Mouse (Mus musculus): Measurements from ENCODE around the gene Exosc10. TPM values are rescaled to one million over a fixed set of nuclear protein-coding genes. Genes with fewer than 3 reads are reported as not detected.

Exosc10 gene
- polyA plus RNA-seq, 1 experiment from 2014 or later, result 61.2 TPM

DNA sequence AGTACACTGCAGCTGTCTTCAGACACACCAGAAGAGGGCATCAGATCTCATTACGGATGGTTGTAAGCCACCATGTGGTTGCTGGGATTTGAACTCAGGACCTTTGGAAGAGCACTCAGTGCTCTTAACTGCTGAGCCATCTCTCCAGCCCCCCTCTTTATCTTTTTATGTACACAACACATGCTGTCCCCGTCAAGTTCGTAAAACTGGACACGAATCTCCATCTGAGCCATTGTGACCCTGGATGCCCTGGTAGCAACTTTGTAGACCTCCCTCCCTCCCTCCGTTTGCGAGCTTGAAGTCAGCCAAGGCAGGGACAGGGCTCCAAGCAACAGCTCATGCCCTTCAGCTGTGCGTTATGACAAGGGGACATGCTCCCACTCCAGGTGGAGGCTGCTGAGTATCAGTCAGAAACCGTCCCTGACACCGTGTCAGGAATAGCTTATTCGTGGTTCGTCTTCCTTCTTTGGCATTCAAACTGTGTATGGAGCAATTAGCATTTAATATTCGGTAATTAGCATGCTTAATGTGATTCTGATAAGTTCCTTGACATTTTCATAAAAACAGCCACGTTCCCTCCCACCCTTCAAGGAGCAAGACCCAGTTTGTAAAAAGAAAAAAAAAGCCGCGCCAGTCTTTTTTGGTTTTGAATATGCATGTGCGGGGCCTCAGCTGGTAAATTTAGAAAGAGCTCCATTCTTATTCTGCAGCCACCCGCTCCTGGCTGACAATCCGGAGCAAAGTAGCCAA lies 32.4 kb downstream of the Exosc10 start:
- Histone ChIP-seq H3K4me2 (ENCODE audit: low read length) (peak overlapping the region; percentile 95), H3K27me3 (ENCODE audit: control insufficient read depth, insufficient read depth, low read length) (no peaks in the 10 kb centered on the region), H3K36me3 (ENCODE audit: control insufficient read depth, insufficient read depth, low read length) (peaks cover 30% of the 10 kb centered on the region), H3K9ac (ENCODE audit: low read length) (peak overlapping the region; percentile 70), H3K4me1 (ENCODE audit: control insufficient read depth in 2 of 2, insufficient read depth in 2 of 2, low read length in 2 of 2) (peaks cover 11 to 12% of the 10 kb centered on the region in 2 experiments), H3K4me3 (ENCODE audit: control insufficient read depth in 1 of 2, insufficient read depth in 1 of 2, low read depth in 1 of 2, low read length in 2 of 2) (peak overlapping the region; percentile 79 to 98), H3K9me3 (ENCODE audit: control insufficient read depth, low read length) (no peaks in the 10 kb centered on the region), H3K27ac (replicated peaks in 1 of 2; ENCODE audit: control insufficient read depth in 1 of 2, insufficient read depth in 1 of 2, low read depth in 2 of 2, low read length in 2 of 2) (peak overlapping the region; percentile 46 to 79)
- 5% methylated on average over 18 of the region's 18 CpGs for WGBS
- no peak for ATAC-seq (ENCODE audit: insufficient number of reproducible peaks, insufficient read depth, low FRiP score, low read depth)

DNA sequence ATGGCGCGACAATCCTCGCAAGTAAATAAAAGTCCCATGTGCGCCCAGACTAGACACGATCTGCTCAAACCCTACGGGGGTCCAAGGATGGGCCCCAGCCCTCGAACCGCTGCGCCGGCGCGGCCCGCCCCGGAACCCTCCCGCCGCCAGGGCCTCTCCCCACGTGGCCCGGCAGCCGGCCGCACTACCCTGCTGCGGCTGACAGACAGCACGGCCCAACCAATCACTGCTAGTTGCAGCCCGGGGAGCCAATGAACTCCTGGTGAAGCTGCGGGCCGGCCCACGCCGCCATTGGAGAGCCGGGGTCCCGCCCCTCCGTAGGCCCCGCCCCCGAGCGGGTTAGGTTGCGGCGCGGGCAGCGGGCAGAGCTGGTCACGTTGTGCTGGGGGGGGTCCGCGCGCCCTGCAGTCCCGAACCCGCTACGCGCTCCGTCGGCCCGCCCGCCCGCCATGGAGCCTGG lies 33.0 kb downstream of the Exosc10 start, which contains the start of gene Srm:
Srm (plus strand) TSS at position 333 of the 460 bp plus-strand sequence.
- Histone ChIP-seq H3K27ac (replicated peaks in 1 of 2; ENCODE audit: control insufficient read depth in 1 of 2, insufficient read depth in 1 of 2, low read depth in 2 of 2, low read length in 2 of 2) (peak within 1 kb of the TSS; percentile 47 to 79), H3K9ac (ENCODE audit: low read length) (peak within 1 kb of the TSS; percentile 87), H3K36me3 (ENCODE audit: control insufficient read depth, insufficient read depth, low read length) (peaks cover 36% of the 10 kb centered on the region), H3K4me3 (ENCODE audit: control insufficient read depth in 1 of 2, insufficient read depth in 1 of 2, low read depth in 1 of 2, low read length in 2 of 2) (peak within 1 kb of the TSS; percentile 92 to 98), H3K9me3 (ENCODE audit: control insufficient read depth, low read length) (no peaks in the 10 kb centered on the region), H3K27me3 (ENCODE audit: control insufficient read depth, insufficient read depth, low read length) (no peaks in the 10 kb centered on the region), H3K4me2 (ENCODE audit: low read length) (peak within 1 kb of the TSS; percentile 95), H3K4me1 (ENCODE audit: control insufficient read depth in 2 of 2, insufficient read depth in 2 of 2, low read length in 2 of 2) (peaks cover 11 to 12% of the 10 kb centered on the region in 2 experiments)
- whole genome bisulfite sequencing, result under 1% methylated on average over 32 of the region's 50 CpGs
- peak; percentile 98 for ATAC-seq (ENCODE audit: insufficient number of reproducible peaks, insufficient read depth, low FRiP score, low read depth)

DNA sequence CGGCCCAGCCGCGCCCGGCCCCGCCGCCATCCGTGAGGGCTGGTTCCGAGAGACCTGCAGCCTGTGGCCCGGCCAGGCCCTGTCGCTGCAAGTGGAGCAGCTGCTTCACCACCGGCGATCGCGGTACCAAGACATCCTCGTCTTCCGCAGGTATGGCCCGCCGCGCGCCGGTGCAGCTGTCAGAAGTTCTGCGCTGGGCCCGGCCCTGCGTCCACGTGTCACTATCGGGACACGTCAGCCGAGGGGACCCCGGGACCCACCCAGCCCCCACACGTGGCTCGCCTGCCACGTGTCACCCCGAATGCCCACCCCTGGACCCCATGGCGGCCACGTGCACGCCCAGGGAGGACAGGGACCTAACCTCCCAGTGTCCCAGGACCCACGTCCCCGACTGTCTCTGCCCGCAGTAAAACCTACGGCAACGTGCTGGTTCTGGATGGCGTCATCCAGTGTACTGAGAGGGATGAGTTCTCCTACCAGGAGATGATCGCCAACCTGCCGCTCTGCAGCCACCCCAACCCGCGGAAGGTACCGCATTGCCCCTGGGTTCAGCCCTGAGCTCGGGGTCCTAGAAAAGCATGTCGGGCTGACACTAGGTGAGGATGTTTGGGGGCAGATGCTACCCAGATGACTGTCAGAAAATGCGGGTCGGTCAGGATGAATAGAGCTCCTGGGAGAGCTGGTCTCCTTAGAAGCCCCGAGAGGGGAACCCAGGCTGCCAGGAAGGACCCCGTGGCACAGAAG lies 33.6 kb downstream of the Exosc10 start:
- no peaks in the 10 kb centered on the region for H3K27me3 ChIP-seq (ENCODE audit: control insufficient read depth, insufficient read depth, low read length)
- H3K9ac ChIP-seq (ENCODE audit: low read length), result peak overlapping the region; percentile 87
- peak; percentile 31 for ATAC-seq (ENCODE audit: insufficient number of reproducible peaks, insufficient read depth, low FRiP score, low read depth)
- no peaks in the 10 kb centered on the region for H3K9me3 ChIP-seq (ENCODE audit: control insufficient read depth, low read length)
- H3K4me2 ChIP-seq (ENCODE audit: low read length), result peak overlapping the region; percentile 95
- peaks cover 42% of the 10 kb centered on the region for H3K36me3 ChIP-seq (ENCODE audit: control insufficient read depth, insufficient read depth, low read length)
- peak overlapping the region in 1 of 2 experiments; percentile 47; a peak in 1 of 4 replicates for H3K27ac ChIP-seq (replicated peaks in 1 of 2; ENCODE audit: control insufficient read depth in 1 of 2, insufficient read depth in 1 of 2, low read depth in 2 of 2, low read length in 2 of 2)
- H3K4me1 ChIP-seq (ENCODE audit: control insufficient read depth in 2 of 2, insufficient read depth in 2 of 2, low read length in 2 of 2), result peaks cover 11 to 12% of the 10 kb centered on the region in 2 experiments
- under 1% methylated on average over 53 of the region's 53 CpGs for WGBS
- H3K4me3 ChIP-seq (ENCODE audit: control insufficient read depth in 1 of 2, insufficient read depth in 1 of 2, low read depth in 1 of 2, low read length in 2 of 2), result peak overlapping the region; percentile 92 to 98

DNA sequence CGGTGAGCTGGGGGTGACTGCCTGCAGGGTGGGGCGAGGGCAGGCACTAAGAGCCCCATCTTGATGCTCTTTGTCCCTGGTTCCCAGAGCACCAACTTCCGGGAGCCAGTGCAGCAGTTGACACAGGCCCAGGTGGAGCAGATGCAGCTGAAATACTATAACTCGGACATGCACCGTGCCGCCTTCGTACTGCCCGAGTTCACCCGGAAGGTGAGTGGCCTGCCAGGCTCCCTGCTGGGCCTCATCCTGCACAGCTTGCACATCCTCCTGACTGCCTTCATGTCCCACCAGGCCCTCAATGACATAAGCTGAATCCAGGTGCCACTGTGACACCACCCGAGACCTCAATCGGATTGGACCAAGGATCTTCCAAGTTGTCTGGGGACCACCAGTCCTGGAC lies 35.8 kb downstream of the Exosc10 start:
- no peak for ATAC-seq (ENCODE audit: insufficient number of reproducible peaks, insufficient read depth, low FRiP score, low read depth)
- H3K4me1 ChIP-seq (ENCODE audit: control insufficient read depth in 2 of 2, insufficient read depth in 2 of 2, low read length in 2 of 2), result peaks cover 10 to 11% of the 10 kb centered on the region in 2 experiments
- no peak overlapping the region for H3K9ac ChIP-seq (ENCODE audit: low read length)
- H3K4me2 ChIP-seq (ENCODE audit: low read length), result no peak overlapping the region
- no peak overlapping the region for H3K27ac ChIP-seq (replicated peaks in 1 of 2; ENCODE audit: control insufficient read depth in 1 of 2, insufficient read depth in 1 of 2, low read depth in 2 of 2, low read length in 2 of 2)
- peaks cover 58% of the 10 kb centered on the region for H3K36me3 ChIP-seq (ENCODE audit: control insufficient read depth, insufficient read depth, low read length)
- H3K4me3 ChIP-seq (ENCODE audit: control insufficient read depth in 1 of 2, insufficient read depth in 1 of 2, low read depth in 1 of 2, low read length in 2 of 2), result no peak overlapping the region
- 94% methylated on average over 11 of the region's 11 CpGs for WGBS
- no peaks in the 10 kb centered on the region for H3K27me3 ChIP-seq (ENCODE audit: control insufficient read depth, insufficient read depth, low read length)
- no peaks in the 10 kb centered on the region for H3K9me3 ChIP-seq (ENCODE audit: control insufficient read depth, low read length)

DNA sequence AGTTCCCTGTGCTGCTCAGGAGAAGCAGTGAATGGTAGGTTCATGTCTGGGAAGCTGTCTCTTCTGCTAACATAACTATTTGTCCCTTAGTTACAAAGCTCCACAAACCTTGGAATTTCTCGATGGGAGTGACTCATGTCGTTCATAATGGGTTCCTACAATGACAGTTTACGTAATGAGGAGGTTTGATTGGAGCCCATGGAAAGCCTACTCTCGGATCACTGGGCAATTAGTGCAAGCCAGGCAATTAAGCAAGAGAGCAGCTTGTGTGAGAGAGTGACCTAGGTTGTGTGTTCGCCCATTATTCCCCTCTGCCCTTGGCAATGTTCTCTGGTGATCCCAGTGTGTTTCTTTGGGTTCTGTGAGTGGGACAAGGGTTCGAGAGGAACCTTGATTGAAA lies 37.7 kb downstream of the Exosc10 start:
- Histone ChIP-seq H3K4me1 (ENCODE audit: control insufficient read depth in 2 of 2, insufficient read depth in 2 of 2, low read length in 2 of 2) (peaks cover 7 to 11% of the 10 kb centered on the region in 2 experiments), H3K27ac (replicated peaks in 1 of 2; ENCODE audit: control insufficient read depth in 1 of 2, insufficient read depth in 1 of 2, low read depth in 2 of 2, low read length in 2 of 2) (no peak overlapping the region), H3K27me3 (ENCODE audit: control insufficient read depth, insufficient read depth, low read length) (no peaks in the 10 kb centered on the region), H3K9me3 (ENCODE audit: control insufficient read depth, low read length) (no peaks in the 10 kb centered on the region), H3K36me3 (ENCODE audit: control insufficient read depth, insufficient read depth, low read length) (peaks cover 58% of the 10 kb centered on the region), H3K4me3 (ENCODE audit: control insufficient read depth in 1 of 2, insufficient read depth in 1 of 2, low read depth in 1 of 2, low read length in 2 of 2) (no peak overlapping the region), H3K9ac (ENCODE audit: low read length) (no peak overlapping the region), H3K4me2 (ENCODE audit: low read length) (no peak overlapping the region)
- ATAC-seq (ENCODE audit: insufficient number of reproducible peaks, insufficient read depth, low FRiP score, low read depth), result no peak
- 88% methylated on average over 6 of the region's 6 CpGs for WGBS

DNA sequence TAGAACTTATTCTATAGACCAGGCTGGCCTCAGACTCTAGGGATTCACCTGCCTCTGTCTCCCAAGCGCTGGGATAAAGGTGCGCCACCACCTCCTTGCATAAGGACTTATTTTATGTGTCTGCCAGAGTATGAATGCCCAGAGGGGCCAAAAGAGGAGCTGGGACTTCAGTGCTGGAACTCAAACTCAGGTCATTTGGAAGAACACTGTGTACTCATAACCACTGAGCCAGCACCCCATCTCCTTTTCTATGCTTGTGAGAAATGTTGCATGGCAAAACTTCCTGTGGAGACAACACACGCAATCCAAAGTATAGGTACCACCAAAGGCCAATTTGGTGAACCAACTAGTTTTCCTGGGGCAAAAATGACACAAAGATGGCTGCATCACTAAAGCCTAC lies 38.5 kb downstream of the Exosc10 start:
- no peaks in the 10 kb centered on the region for H3K27me3 ChIP-seq (ENCODE audit: control insufficient read depth, insufficient read depth, low read length)
- WGBS, result 94% methylated on average over 3 of the region's 3 CpGs
- peaks cover 58% of the 10 kb centered on the region for H3K36me3 ChIP-seq (ENCODE audit: control insufficient read depth, insufficient read depth, low read length)
- H3K4me1 ChIP-seq (ENCODE audit: control insufficient read depth in 2 of 2, insufficient read depth in 2 of 2, low read length in 2 of 2), result peaks cover 7 to 11% of the 10 kb centered on the region in 2 experiments
- ATAC-seq (ENCODE audit: insufficient number of reproducible peaks, insufficient read depth, low FRiP score, low read depth), result no peak
- no peak overlapping the region for H3K27ac ChIP-seq (replicated peaks in 1 of 2; ENCODE audit: control insufficient read depth in 1 of 2, insufficient read depth in 1 of 2, low read depth in 2 of 2, low read length in 2 of 2)
- no peak overlapping the region for H3K4me3 ChIP-seq (ENCODE audit: control insufficient read depth in 1 of 2, insufficient read depth in 1 of 2, low read depth in 1 of 2, low read length in 2 of 2)
- no peaks in the 10 kb centered on the region for H3K9me3 ChIP-seq (ENCODE audit: control insufficient read depth, low read length)
- no peak overlapping the region for H3K4me2 ChIP-seq (ENCODE audit: low read length)
- H3K9ac ChIP-seq (ENCODE audit: low read length), result no peak overlapping the region

DNA sequence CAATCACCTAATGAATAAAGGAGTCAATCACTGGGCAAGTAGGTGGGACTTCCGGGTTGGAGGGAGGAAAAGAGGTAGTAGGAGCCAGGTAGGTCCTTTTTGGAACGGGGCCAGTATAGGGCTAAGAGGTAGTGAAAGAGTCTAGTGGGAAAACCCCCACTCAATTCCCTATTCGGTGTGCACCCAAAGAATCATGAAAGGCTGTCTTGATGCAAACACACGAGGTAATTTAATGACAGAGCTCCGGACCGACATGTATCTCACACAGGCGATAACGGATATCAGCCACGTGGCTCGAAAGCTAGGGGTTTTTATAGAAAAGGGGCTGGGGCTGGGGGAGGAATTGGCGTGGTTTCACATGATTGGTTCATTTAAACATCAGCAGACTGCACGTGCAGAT lies 40.6 kb downstream of the Exosc10 start:
- H3K9ac ChIP-seq (ENCODE audit: low read length), result no peak overlapping the region
- no peaks in the 10 kb centered on the region for H3K4me1 ChIP-seq (ENCODE audit: control insufficient read depth in 2 of 2, insufficient read depth in 2 of 2, low read length in 2 of 2)
- WGBS, result 91% methylated on average over 12 of the region's 12 CpGs
- peaks cover 46% of the 10 kb centered on the region for H3K36me3 ChIP-seq (ENCODE audit: control insufficient read depth, insufficient read depth, low read length)
- H3K27me3 ChIP-seq (ENCODE audit: control insufficient read depth, insufficient read depth, low read length), result no peaks in the 10 kb centered on the region
- H3K27ac ChIP-seq (replicated peaks in 1 of 2; ENCODE audit: control insufficient read depth in 1 of 2, insufficient read depth in 1 of 2, low read depth in 2 of 2, low read length in 2 of 2), result no peak overlapping the region
- H3K4me3 ChIP-seq (ENCODE audit: control insufficient read depth in 1 of 2, insufficient read depth in 1 of 2, low read depth in 1 of 2, low read length in 2 of 2), result no peak overlapping the region
- H3K4me2 ChIP-seq (ENCODE audit: low read length), result no peak overlapping the region
- ATAC-seq (ENCODE audit: insufficient number of reproducible peaks, insufficient read depth, low FRiP score, low read depth), result no peak
- no peaks in the 10 kb centered on the region for H3K9me3 ChIP-seq (ENCODE audit: control insufficient read depth, low read length)

Measured in heart, embryonic 14.5 days (tissue).